Mouse (Mus musculus) layer of hippocampus, postnatal 36 days (tissue): ENCODE data around the gene Tgoln1. TPM values are rescaled to one million over a fixed set of nuclear protein-coding genes. Genes with fewer than 3 reads are reported as not detected.

Source experiments
- DNase-seq, 2 experiments: peaks; one replicate each; pipeline ENCODE4 v3.0.0; 2022
- total RNA-seq, 2 experiments: library from RNA; stranded (reverse); gene quantifications; 2 replicates each; pipeline ENCODE4 v1.2.3; 2021

Tgoln1 gene
- total RNA-seq, 2 experiments from 2014 or later = 88.8 to 91.6 TPM

- peak in 1 of 2 experiments; percentile 26 for DNase-seq
These were observed 23.6 kb downstream of the Tgoln1 start for GRCm38 (mm10) chr6:72593011-72593803.

- no peak for DNase-seq
These were observed 26.7 kb downstream of the Tgoln1 start for GRCm38 (mm10) chr6:72590111-72590510.

GRCm38 (mm10) chr6:72588307-72588706 lies 28.5 kb downstream of the Tgoln1 start:
- DNase-seq = no peak

- DNase-seq = no peak
These were observed 30.1 kb downstream of the Tgoln1 start for GRCm38 (mm10) chr6:72586701-72587100.

DNA sequence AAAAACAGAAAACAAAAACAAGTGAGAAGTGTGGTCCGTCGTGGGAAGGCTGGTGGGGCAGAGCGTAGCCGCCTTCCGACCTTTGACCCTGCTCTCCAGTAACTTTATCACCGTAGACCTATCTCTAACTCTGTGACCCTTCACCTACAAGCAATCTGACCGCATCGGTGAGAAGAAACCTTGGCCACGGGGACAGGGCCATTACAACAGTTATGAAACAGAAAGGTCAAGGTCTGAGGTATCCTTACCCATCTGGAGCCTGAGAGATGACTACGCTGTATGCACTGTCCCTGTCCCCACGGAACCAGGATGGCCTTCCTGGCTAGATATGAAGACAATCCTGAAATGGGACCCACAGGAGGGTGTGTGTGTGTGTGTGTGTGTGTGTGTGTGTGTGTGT lies 32.6 kb downstream of the Tgoln1 start:
- DNase-seq = no peak

DNA sequence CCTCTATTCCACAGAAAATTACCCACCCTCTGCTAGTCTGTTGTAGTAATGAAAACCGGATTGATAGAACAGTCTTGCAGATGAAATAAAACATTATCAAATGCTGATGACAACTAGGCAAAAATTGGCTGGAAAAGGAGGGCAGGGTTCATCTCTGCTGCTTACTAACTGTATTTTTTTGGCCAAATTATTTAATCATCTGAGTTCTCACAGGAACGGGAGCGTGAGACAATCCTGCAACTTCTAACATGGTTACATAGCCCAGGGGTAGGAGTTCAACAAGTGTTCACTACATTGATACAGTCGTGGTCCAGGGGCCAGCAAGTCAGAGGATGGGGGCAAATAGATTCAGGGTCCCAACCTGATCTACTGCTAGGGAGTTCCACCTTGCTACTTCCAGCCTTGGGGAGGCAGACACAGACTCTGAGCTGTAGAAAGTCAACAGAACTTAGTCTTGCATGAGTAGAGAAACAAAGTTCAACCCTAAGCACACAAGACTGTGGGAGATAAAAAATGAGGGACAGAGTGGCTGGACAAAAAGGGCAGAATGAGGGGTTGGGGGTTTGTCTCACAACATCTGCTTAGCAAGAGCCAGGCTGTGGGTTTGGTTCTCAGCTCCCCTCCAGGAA lies 33.5 kb downstream of the Tgoln1 start:
- no peak for DNase-seq

GRCm38 (mm10) chr6:72581625-72582382 lies 35.0 kb downstream of the Tgoln1 start:
- no peak for DNase-seq

- DNase-seq = no peak
These were observed 40.8 kb downstream of the Tgoln1 start for GRCm38 (mm10) chr6:72576041-72576440.

DNA sequence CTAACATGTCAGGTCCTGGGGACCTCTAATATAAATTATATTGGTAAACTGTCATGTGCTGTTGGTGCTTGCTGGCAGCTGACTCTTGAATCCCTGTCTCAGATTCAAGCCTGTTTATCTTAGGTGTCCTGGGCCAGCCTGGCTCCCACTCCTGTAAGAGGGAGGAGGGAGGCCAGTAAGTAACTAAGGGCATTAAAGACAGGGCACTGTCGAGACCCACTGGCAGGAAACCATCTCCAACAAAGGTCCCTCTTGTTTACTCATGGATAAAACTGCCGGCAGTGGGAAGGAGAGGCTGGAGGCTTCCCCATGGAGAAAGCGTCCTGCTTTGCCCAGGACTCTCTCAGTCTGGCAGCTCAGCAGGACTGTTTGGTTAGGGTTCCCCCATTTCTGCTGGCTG lies 45.0 kb downstream of the Tgoln1 start:
- DNase-seq = no peak

GRCm38 (mm10) chr6:72570644-72571397 lies 46.0 kb downstream of the Tgoln1 start:
- DNase-seq = peak; percentile 46 to 48

- no peak for DNase-seq
These were observed 48.1 kb downstream of the Tgoln1 start for GRCm38 (mm10) chr6:72568736-72569135.

DNA sequence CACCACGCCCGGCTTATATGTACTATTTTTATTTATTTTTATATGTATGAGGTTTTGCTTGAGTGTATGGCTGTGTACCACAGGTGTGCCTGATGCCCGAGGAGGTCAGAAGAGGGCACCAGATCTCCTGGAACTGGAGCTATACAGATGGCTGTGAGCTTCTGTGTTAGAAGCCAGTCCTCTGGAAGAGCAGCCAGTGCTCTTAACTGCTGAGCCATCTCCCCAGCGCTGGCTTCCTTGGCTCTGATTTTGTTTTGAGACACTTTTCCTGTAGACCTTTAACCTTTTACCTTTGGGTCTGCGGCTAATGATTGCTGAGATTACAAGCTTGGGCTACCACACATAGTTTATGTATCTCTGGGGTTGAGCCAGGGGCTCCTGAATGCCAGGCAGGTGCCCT lies 49.3 kb downstream of the Tgoln1 start:
- no peak for DNase-seq

GRCm38 (mm10) chr6:72566044-72566443 lies 50.8 kb downstream of the Tgoln1 start:
- peak; percentile 83 to 91 for DNase-seq

GRCm38 (mm10) chr6:72565506-72565905 lies 51.3 kb downstream of the Tgoln1 start:
- DNase-seq = no peak

DNA sequence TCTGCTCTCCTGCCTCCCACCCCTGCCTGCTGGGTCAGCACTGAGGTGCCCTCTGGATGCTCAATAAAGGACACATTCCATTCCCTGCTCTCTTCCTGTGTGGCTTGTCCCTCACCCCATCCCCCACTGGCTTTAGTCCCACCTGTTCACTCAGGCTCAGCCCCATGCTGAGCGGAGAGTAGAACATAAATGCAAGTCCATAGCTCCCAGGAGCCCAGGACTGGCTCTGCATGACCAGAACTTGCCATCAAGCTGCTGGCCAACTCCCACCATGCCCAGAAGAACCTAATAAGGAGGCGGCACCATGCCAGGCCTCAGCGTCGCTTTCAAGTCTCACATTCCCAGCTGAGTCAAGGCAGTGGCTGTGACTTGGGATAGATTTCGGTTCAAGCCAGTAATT lies 53.9 kb downstream of the Tgoln1 start:
- no peak for DNase-seq

GRCm38 (mm10) chr6:72562486-72562885 lies 54.3 kb downstream of the Tgoln1 start:
- DNase-seq = no peak

- no peak for DNase-seq
These were observed 56.0 kb downstream of the Tgoln1 start for GRCm38 (mm10) chr6:72560801-72561200.

Other genes starting within 250 kb of the Tgoln1 start
- 1 to 10 TPM; 4.4 to 5.3 TPM for gene Vamp5, start 236.5 kb downstream of the Tgoln1 start, total RNA-seq
- 10 to 100 TPM; 14.7 to 17.3 TPM for gene Vamp8, start 226.3 kb downstream of the Tgoln1 start, total RNA-seq
- 10 to 100 TPM; 22.6 to 24.0 TPM for gene Ggcx, start 202.7 kb downstream of the Tgoln1 start, total RNA-seq
- gene Mat2a, start 177.4 kb downstream of the Tgoln1 start, total RNA-seq = 100 to 1,000 TPM; 186 to 194 TPM
- under 1 TPM; 0.40 to 0.45 TPM for gene Sh2d6, start 95.3 kb downstream of the Tgoln1 start, total RNA-seq
- gene Capg, start 72.6 kb downstream of the Tgoln1 start, total RNA-seq = 1 to 10 TPM; 2.3 to 2.9 TPM
- 10 to 100 TPM; 20.3 to 22.3 TPM for gene Elmod3, start 18.6 kb downstream of the Tgoln1 start, total RNA-seq
- 10 to 100 TPM; 54.3 to 55.6 TPM for gene Retsat, start 18.5 kb downstream of the Tgoln1 start, total RNA-seq
- gene Tcf7l1, start 172.3 kb upstream of the Tgoln1 start, total RNA-seq = 1 to 10 TPM; 2.9 to 3.6 TPM